Mouse (Mus musculus) retina, adult 2 months (tissue): Measurements from ENCODE around the gene Nyx.
"Not testable (repeated sequence)": the region's sequence is repeated elsewhere in the genome, so short reads cannot be mapped to it uniquely, and the experiment has no call there.

Experiments
- DNase-seq: peaks from one replicate; pipeline ENCODE4 v3.0.0-alpha.2; 2012; ENCODE audit warnings: low read depth, low spot score

Gene Nyx

DNA sequence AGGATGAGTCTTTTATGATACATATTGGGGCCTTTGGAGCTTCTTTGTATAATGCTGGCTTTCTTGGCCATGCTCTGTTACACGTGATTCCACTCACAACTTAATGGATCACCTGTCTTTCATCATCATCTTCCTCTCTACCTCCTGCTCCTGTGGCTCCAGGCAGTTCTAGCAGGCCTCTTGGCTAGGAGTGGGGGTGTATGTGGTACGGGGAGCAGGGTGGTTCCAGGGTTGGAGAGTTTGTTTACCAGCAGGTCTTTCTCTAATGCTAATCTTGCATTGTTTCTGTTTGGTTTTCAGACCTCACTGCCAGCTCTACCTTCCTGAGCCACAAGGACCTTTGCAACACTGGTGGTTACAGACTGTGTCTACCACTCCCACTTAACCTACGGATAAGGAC lies at the start of gene Nyx:
Gene Nyx (plus strand): TSS at position 301 of the 400 bp plus-strand sequence.
- DNase-seq: no peak

DNA sequence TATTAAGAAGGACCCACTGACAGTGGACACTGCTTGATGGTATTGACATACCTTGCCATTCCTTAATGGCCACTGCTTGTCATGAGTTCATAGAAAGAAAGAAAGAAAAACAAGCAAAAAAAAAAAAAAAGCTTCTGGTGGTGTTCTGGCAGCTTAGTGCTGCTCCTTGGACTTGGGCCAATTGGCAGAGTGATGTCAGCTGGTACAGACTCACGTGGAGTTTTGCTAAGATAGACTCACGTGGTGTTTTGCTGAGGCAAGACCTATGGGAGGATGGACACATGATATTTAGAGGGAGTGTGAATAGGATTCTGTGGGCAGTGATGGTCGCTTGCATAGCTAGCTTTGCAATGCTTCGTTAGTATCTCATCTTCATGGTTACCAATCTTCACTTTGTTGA lies 43.9 kb upstream of the Nyx start:
- no peak for DNase-seq

DNA sequence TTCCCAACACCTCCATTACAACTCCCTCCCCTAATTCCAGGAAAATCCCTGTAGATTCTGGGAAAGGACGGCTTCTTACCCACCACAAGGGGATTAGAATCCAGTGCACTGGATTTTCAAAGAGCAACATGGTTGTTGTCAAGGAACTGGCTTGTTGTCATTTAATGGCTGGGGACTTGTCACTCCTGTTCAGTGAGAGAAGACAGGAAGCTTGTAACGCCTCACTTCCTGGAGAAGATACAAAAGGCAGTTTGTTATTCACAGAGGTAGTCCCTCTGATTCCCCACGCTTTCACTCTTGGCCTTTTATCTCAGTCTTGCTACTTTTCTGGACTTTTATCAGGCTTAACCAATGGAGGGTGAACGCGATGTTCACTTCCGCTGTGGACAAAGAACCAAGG lies 34.5 kb upstream of the Nyx start:
- DNase-seq: no peak

DNA sequence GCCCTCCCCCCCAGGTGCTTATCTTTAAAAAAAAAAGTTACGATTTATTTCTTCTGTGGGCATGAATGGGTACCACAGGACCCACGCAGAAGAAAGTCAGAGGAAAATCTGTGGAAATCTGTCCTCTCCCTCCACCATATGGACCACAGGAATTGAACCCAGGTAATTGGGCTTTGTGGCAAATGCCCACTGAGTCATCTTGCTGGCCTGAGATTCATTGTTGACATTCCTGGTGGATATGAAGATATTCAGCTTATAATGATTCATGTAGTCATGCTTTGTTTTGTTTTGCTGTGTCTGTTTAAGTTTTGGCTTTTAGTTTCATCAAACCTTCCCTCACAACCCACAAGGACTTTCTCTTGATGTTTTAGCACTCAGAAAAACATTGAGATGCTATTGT lies 29.9 kb upstream of the Nyx start:
- DNase-seq: not testable (repeated sequence)

DNA sequence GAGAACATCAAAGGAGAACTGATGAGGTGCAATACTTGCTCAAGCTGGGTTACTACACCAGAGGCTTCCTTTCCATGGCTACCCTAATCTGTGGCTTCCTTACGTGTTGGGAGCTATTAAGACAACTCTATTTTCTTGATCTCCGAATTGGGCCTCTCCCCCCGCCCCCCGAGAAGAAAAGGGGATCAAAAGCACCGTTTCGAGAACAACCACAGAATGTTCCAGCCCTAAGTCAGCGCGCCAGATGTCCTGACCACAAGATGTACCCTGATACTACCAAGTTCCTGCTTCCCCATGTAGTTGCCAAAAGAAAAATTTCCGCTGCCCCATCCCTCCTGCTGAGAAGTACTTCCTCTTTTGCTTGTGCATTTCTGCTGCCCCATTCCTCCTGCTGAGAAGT lies 9.4 kb upstream of the Nyx start:
- not testable (repeated sequence) for DNase-seq

DNA sequence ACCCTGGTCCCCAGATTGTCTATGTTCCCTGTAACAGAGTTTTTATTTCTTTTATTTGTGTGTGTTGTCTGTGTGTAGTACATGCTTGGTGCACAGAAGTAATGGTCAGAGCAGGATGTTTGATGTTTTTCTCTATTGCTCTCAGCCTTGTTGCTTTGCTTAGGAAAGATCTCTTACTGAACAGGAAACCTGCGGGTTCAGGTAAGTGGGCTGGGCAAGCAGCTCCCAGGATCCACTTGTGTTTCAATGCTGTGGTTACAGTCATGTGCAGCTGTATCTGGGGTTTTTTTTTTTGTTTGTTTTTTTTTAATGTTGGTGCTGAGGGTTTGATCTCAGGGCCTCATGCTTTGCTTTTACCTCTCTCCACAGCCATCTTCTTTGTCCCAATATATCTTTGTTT lies 7.1 kb upstream of the Nyx start:
- DNase-seq: no peak

DNA sequence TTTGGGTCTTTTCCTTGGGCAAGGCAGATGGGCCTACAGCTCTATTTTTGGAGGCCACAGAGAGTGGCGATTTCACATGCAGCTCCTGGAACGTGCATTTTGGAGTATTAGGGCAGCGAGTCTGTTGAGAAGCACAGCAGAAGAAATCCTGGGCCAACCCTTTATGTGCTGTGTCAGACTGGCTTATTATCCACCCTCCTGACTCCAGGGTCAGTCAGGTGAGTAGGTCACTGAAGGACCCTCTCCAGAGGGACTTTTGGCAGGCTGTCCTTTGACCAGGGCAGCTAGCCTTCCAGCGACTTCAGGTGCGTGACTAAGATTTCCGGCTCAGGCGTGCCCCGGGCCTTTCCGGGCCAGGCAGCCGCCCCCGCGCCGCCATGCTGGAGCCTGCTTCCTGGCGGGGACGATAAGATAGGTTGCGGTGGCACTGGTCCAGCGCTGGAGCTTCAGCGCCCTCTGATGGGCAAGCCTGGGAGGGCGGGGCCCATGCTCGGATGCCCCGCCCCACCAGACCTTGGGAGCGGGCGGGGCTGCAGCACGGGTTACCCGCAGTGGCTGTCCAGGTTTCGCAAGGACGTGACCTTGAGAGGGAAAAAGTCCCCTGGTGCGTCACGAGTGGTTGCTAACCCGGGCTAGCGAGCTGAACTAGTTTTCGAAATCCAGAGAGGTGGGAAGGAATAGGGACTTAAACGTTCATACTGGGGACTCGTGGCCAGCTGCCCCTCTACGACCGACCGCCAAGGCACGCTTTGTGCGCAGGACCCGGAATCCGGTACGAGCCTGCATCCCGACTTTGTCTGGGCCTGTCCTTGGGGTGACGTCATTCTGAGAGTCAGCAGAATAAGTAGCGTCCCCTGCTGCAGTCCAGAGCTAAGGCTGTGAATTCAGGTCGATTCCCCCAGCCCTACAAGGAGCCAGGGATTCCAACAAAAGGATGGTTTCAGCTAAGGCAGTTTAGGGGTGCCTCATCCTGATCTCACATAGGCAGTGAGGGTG lies 4.3 kb upstream of the Nyx start:
- peak; percentile 69 for DNase-seq

DNA sequence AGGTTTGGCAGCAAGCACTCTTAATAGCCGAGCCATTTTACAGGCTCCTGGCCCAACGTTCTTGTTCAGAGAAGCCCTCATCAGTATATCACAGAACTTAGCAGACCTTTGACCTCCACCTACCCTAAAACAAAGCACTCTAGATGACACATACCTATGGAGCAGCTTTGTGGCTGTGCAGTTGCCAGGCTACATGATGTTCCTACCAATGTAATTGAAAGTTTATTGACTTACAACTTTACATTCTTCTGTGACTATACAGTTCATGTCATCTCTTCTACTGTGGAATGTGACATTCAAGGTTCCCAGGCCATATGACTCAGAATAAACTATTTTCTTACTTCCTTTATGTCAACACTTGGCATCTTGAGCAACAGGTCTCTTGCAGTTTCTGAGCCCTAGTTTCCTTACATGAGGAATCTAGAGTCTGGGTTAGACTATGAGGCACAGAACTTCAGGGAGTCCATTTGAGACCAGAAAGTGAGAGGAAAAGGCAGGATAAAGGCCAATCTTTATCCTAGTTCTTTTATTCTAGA lies 2.9 kb upstream of the Nyx start:
- DNase-seq: no peak

DNA sequence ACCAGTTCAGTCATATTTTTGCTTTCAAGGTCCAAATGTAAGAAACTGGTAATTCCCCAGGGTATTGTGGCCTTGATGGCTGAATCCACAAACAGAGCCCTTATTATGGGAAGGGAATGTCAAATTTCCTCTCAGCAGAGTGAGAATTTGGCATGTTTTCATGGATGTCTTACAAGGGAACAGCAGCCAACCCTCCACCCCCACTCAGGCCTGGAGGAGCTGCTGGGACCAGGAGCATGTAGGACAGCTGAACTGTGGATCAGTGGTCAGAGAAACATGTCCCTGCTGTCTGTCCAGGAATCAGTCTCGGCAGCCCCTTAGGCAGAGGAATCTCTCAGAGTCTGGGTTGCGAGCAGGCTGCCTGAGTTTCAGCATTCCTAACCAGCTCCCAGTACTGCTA lies 771 bp downstream of the Nyx start:
- no peak for DNase-seq

DNA sequence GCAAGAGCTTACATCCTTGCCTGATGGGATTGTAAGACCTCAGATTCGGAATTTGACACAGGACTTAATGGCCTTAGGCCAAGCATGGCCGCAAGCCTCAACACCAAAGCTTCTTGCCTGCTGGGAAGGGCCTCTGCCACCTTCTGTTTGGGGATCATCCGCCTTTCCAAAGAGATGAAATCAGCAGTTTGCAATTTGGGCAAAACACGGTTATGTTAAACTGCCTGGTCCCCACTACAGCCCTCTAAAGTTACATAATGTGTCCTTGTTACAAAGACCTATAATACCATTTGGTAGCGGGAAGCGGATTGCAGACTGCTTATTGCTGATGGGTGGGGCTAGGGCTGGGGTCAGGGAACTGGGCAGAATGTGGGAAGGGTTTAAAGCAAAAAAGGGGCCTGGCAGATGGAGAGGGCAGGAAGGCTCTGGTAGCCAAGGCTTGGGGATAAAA lies 1.2 kb downstream of the Nyx start:
- DNase-seq: peak; percentile 28

DNA sequence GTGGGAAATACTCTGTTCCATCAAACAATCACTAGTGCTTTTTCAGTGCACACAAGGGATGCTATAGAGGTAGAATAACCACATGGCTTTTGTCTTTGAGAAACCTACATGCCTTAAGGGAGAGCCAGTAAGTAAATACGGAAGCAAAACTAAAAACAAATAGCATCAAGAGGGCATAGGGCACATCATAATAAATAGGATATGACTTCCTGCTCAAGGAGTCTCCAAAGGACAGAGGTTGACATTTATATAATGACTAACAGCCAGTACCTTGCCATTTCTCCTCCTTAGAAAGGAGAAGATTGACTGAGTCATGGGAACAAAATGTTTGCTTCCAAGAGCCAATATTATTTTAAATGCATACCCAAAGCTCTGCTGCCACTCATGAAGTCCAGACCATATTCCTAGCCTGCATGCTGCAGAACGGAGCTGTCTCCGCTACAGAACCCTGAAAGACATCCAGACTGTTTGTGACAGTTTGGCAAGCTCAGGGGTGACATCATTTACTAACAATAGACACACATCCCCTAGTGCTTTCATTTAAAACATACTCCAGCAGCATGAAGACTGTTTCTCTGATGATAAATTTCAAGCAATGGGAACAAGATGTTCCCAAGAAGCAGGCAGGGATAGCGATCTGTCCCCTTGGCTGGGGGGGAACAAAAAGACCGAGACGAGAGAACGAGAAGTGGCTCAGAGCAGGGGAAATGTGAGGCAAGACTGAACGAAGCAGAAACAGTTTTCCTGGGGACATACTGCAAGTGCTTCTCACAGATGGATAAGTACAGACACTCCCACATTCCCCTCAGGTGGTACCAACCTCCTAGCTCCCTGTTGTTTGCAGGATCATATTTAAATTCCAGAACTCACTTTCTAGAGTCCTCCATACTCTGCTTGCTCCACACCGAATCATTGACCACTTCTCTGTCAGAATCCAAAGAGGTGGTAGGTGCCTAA lies 3.5 kb downstream of the Nyx start:
- no peak for DNase-seq

DNA sequence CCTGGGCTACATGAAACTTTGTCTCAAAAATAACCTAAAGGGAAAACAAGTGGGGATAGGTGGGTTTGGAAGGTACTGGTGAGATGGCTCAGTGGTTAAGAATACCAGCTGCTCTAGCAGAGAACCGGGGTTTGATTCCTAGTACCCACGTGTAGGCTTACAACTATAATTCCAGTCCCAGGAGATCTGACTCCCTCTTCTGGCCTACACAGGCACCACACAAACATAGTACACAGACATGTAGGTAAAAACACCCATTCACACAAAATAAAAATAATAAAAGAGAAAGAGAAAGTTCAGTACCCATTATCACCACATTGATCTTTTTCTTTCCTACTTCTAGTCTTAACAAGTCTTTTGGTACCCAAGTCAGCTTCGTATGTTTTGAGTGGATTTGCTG lies 6.0 kb downstream of the Nyx start:
- DNase-seq: no peak

DNA sequence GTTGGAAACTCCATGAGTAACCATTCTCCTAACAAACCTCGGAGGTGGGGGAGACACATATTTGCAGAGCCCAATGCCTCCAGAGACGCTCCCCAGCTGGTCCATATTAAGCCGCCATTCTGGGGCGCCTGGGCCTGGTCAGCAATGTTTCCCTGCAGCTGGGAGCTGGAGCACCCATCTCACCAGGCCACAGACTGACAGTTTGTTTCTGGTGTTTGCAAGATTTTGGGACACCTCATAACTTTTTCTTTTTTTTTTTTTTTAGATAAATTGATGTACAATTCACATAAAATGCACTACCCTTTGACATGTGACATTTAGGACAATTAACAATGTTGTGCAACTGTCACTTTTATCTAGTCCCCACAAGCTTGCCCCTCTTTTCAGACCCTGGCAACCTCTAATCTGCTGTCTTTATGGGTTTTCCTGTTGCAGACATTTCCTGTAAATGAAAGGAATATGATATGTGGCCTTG lies 6.9 kb downstream of the Nyx start:
- no peak for DNase-seq

DNA sequence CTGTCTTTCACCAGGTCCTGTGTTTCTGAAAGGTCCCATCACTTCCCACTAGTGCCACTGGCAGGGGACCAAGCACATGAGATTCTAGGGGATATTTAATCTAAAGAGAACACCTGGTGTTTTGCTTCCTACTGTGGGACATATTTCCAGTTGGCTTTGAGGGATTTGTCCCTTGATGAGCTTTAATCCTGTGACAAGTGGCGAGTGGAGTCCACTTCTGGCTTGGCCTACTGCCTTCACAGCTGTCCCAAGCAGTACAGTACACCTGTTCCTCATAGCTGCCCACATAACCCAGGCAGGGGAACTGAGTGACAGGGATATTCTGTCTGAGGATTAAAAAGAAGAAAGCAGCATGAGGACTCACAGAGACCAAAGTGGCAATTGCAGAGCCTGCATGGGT lies 9.5 kb downstream of the Nyx start:
- no peak for DNase-seq

DNA sequence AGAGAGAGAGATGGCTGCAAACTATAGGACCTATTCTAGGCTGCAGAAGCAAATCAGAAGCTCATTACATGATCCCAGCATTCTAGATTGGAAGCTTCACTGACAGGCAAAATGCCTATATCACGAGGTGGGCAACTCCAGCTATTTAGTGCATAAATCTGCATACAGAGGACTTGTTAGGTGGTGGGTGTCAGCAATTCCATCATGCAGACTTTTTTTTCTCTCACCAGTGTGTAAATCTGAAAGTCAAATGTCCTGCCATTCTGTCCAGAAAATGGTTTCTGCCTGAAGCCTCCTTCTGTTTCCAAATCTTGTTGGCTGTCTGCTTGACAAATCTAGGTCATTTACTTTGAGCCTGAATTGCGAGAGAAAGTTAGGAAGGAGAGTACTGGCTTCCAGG lies 11.7 kb downstream of the Nyx start:
- no peak for DNase-seq

DNA sequence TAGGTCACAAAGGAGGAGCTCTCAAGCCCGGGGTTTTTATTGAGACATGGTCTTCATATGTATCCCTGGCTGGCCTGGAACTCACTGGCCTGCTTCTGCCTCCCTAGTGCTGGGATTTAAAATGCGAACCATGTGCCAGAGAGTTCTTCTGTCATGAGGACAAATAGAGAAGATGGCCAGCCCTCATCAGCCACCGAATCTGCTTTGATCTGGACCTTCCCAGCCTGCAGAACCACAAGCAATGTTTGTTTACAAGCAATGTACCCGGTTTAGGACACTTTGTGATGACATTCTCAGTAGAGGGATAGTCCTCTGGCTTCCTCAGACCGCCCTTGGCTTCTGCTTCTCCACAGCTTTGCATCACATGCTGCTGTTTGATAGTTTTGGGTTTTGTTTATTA lies 12.4 kb downstream of the Nyx start:
- DNase-seq: no peak

DNA sequence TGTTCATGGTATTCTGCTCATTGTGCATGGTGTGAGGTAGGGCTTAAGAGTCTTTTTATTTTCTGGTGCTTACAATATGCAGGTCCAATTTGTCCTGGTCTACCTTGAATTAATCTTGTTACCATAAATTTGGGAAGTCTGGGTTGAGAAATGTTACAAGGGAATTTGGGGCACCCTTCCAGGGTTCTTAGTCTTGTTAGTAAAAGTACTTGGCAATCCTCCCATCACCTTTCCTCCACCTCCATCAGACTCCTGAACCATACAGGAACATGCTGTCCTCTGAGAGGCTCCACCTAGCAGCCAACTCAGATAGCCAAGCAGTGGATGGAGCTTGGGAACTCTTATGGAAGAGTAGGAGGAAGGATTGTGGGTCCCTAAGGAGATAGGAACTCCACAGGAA lies 13.7 kb downstream of the Nyx start:
- DNase-seq: no peak

DNA sequence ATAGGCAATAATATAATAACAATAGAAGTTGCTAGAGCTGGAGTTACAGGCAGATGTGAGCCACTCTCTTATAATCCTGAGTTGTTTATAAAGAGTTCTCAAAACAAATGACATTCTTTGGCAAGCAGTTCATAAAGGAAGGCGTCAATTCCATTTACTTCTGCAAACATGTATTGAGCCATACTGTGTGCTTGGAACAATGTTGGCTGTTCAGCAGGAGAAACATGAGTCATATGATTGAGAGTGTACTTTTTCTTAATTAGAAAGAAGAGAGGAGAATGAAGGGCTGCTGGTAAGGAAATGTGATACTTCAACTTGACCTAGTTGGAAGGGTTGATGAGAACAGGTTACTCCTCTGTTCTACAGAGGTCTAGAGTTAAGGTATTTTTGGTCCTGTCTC lies 16.7 kb downstream of the Nyx start:
- DNase-seq: no peak

DNA sequence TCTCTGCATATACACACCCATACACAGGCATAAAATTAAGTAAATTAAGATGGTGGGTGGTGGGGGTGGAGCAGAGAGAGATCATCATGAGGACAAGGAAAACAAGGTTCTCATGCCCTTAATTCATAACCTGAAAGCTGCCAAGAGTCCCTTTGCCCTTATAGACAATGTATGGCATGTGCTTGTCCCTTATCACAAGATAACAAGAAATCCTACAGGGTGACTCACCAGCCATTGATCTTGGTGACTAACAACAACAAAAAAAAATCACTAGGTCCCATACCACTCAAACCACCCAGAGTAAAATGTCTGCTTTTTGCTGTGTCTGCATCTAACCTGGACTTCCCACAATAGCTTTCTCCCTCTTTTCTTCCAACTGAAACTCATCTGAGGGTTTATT lies 18.5 kb downstream of the Nyx start:
- no peak for DNase-seq

DNA sequence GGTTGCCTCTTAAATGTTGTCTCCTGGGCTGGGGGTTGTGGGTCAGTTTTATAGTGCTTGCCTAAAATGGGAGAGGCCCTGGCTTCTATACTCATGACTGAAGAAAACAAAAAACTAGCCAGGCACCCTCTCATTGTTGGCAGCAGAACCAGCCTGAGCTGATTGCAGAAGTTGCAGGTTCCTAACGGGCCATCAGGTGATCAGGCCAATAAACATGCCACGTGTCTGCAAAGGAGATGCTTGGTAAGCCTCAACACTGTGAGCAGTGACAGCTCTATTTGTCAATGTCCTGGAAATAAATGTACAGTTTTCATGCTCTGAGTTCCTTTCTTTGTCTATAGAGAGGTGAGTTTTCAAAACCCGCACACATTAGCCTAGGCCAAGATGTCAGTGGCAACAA lies 23.1 kb downstream of the Nyx start:
- DNase-seq: no peak

DNA sequence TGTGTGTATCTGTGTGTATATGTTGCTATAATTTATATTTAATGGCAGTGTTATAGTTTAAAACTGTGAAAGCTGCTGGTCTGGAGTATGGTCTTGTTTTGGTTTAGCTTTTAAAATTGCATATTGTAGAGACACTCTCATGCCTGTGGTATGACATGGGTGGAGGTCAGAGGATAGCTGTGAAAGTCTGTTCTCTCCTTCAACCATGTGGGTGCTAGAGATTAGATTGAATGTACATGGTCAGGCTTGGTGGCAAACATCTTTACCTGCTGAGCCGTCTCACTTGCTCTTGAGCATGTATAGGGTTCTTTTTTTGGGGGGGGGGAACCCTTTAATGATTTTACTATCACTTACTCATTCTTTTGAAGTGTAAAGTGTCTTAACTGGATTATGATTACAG lies 23.9 kb downstream of the Nyx start:
- DNase-seq: no peak

DNA sequence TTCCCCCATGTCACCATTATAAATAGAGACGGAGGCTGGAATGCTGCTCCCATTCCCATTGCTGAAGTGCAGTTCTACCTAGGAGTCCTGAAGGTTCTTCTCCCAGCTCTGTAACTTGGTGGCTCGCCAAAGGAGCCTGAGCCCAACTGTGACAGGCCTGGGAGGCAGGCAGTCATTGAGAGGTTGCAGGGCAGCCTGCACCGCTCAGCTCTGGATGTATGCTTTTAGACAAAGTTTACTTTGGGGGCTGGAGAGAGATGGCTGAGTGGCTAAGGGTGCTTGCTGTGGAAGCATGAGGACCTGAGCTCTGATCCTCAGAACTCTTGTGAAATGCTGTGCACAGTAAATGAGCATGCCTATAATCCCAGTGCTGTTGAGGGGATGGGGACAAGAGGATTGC lies 25.0 kb downstream of the Nyx start:
- no peak for DNase-seq
